Mouse (Mus musculus) liver, embryonic 14.5 days (tissue): ENCODE results near the gene Pcca.

ENCODE experiments used
- CTCF ChIP-seq: IDR thresholded peaks from 2 replicates; pipeline ENCODE4 v1.5.1; 2016; ENCODE audit warnings: antibody characterized with exemption, low read depth, control low read depth
- EP300 ChIP-seq: IDR thresholded peaks from 2 replicates; pipeline ENCODE4 v1.6.1; 2016; ENCODE audit warnings: antibody characterized with exemption, low read depth

GRCm38 (mm10) chr14:122597534-122597933 is 63.4 kb downstream of the Pcca start:
- TF ChIP-seq EP300 (no peak), CTCF (no peak)
